Mouse (Mus musculus) liver, embryonic 14.5 days (tissue): ENCODE measurements around the gene Ecsit.

Experiments
- CTCF ChIP-seq: IDR thresholded peaks from 2 replicates; pipeline ENCODE4 v1.5.1; 2016; ENCODE audit warnings: antibody characterized with exemption, low read depth, control low read depth
- EP300 ChIP-seq: IDR thresholded peaks from 2 replicates; pipeline ENCODE4 v1.6.1; 2016; ENCODE audit warnings: antibody characterized with exemption, low read depth

DNA sequence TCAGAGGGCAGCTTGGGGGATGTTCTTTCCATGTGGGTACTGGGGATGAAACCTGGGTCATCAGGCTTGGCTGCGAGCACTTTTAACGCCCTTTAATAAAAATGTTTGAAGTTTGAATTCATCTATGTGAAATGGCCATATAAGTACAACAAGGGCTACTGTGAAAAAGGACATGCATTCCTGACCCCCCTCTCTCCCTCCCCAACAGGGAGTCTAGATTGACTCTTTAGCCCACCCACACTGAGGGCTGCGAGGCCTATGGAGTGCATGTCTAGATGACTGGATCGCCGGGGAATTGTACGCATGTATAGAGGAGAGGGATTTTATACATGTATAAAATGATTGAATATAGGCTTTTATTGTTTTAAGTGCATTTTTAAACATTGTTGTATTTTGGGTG lies 774 bp upstream of the Ecsit start:
- TF ChIP-seq CTCF (no peak), EP300 (no peak)
